ENCODE assay signal across 19 mouse cellular contexts in the genomic region with DNA sequence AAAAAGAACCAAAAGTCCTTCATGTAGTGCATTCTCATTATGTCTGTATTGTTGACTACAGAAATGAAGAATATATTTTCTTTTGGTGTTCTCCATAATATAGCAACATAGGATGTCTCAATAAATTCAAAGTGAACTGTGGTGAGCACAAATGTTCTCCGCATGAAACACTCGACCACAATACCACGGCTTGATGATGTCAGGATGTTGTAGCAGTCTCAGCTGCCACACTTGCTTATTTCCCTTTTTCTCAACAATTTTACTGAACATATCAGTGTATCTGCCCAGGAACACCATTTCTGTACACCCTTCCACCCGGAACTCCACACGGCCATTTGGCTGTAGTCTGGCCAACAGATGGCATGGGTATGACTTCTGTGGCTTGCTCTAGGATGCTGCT.
DNase-seq lines count a peak whose midpoint lies in the region; ATAC-seq lines count a peak whose summit lies in the region.
"Had no signal": no experiment of that assay in that cellular context is flagged by ENCODE, and none has a peak within 500 bp of the region (broad histone marks: within the 10 kb centered on the region; RNA-seq: fewer than 3 reads in every experiment).

No protein-coding gene starts in this region.

- DNase-seq in cerebellum, postnatal 10 days, result peak; percentile 35 to 55
- no peak for DNase-seq in cerebellum, postnatal 4 days (ENCODE audit: low spot score in 2 of 2)
- DNase-seq in 3T3-L1 (ENCODE audit: low read depth, low spot score), result peak; percentile 70
- no peak for DNase-seq in ovary, postnatal 36 days (ENCODE audit: low spot score)
- no peak for DNase-seq in adrenal gland, adult 8-10 months
- no peak for DNase-seq in spleen, postnatal 10 days (ENCODE audit: low spot score in 2 of 2)
- DNase-seq: adrenal gland, postnatal 10 days; adrenal gland, postnatal 25 days; cerebellum, adult 11 months; cerebellum, adult 18-20 months; cerebellum, adult 8-10 months; cerebellum, adult 9-11 months; forebrain, postnatal 0 days had no signal

- ATAC-seq in common myeloid progenitor, adult 5-6 weeks (replicated peaks; ENCODE audit: low read depth, poor library complexity, severe bottlenecking), result peak; percentile 81
- peak; percentile 70 to 84 for ATAC-seq in hematopoietic stem cell, adult 5-6 weeks (replicated peaks in 1 of 2; ENCODE audit: insufficient read depth in 1 of 2, low FRiP score in 2 of 2, low TSS enrichment in 1 of 2, low read depth in 1 of 2, poor library complexity in 2 of 2, severe bottlenecking in 2 of 2)
- ATAC-seq: activated CD4-positive, CD25-positive, alpha-beta regulatory T cell, adult 4 months; forebrain, embryonic 13.5 days; forebrain, embryonic 15.5 days; forebrain, postnatal 0 days; Patski had no signal

Comparison
In these comparisons a context has a peak if more than half of its experiments do, and no peak if none do; other contexts are left out.
1. DNase-seq: peak in cerebellum, postnatal 10 days (2 of 2) and 3T3-L1 (single experiment); none in cerebellum, postnatal 4 days (0 of 2), ovary, postnatal 36 days (single experiment), adrenal gland, adult 8-10 months (single experiment) and spleen, postnatal 10 days (0 of 2).